Mouse (Mus musculus) lung, adult 2 months (tissue): ENCODE measurements around the gene Rfx5. TPM values are rescaled to one million over a fixed set of nuclear protein-coding genes. Genes with fewer than 3 reads are reported as not detected.
A peak's percentile ranks its signal among the peaks of the same experiment; 100 is the strongest.

Source experiments
- DNase-seq: peaks from one replicate; pipeline ENCODE4 v3.0.0; 2022
- H3K4me1 ChIP-seq: fragments of 200-500 bp; 2 replicates; pipeline ENCODE4 v1.6.1; 2011; ENCODE audit warnings: low read length; ENCODE audit not compliant: control insufficient read depth, insufficient read depth
- H3K4me3 ChIP-seq: fragments of 200-500 bp; replicated peaks from 2 replicates; pipeline ENCODE3; 2011; ENCODE audit warnings: low read depth, mild to moderate bottlenecking, control low read depth, low read length; ENCODE audit errors: extremely low read depth
- CTCF ChIP-seq: fragments of 200-500 bp; IDR thresholded peaks from 2 replicates; pipeline ENCODE4 v1.5.1; 2011; ENCODE audit warnings: mild to moderate bottlenecking, low read length, control low read depth; ENCODE audit not compliant: insufficient read depth
- POLR2A ChIP-seq: fragments of 200-500 bp; IDR thresholded peaks from 2 replicates; pipeline ENCODE4 v1.6.1; 2011; ENCODE audit warnings: low read depth, mild to moderate bottlenecking, control low read depth, low read length, borderline replicate concordance; ENCODE audit errors: extremely low read depth
- WGBS: fragments of 180-500 bp; shearing (Covaris S2); methylation state at CpG from one replicate; pipeline ENCODE4 v1.1.7; 2018; 5-methylcytosine and 5-hydroxymethylcytosine counted together
- polyA plus RNA-seq: library from polyadenylated mRNA; depleted of rRNA; stranded (reverse); fragments of >200 nt; gene quantifications from 2 replicates; pipeline ENCODE4 v1.2.3, GENCODE M21; 2012

The Rfx5 gene
- polyA plus RNA-seq, 1 experiment = 14.6 TPM

- Histone ChIP-seq H3K4me1 (no peaks in the 10 kb centered on the region), H3K4me3 (no peak overlapping the region)
- no peak for TF ChIP-seq CTCF
- no peak for TF ChIP-seq POLR2A
- WGBS = 57% methylated on average over 1 of the region's 1 CpGs
- DNase-seq = no peak
Measured at GRCm38 (mm10) chr3:94965878-94966277, 12.0 kb downstream of the Rfx5 start.

GRCm38 (mm10) chr3:94972552-94972951, 18.7 kb downstream of the Rfx5 start:
- peaks cover 8% of the 10 kb centered on the region; the same call in 1 of the 2 replicates for H3K4me1 ChIP-seq
- 85% methylated on average over 3 of the region's 3 CpGs for WGBS
- TF ChIP-seq CTCF (no peak), POLR2A (no peak)
- no peak overlapping the region for H3K4me3 ChIP-seq
- DNase-seq = no peak

GRCm38 (mm10) chr3:94973620-94974019, 19.7 kb downstream of the Rfx5 start:
- WGBS = 85% methylated on average over 5 of the region's 5 CpGs
- peaks cover 8% of the 10 kb centered on the region; the same call in 1 of the 2 replicates for H3K4me1 ChIP-seq

GRCm38 (mm10) chr3:94974026-94974527, 20.2 kb downstream of the Rfx5 start:
- WGBS = 20% methylated on average over 9 of the region's 9 CpGs
- DNase-seq = no peak

More at GRCm38 (mm10) chr3:94973620-94974019, 19.7 kb downstream of the Rfx5 start:
- no peak for TF ChIP-seq POLR2A
- no peak for TF ChIP-seq CTCF
- no peak overlapping the region for H3K4me3 ChIP-seq
- DNase-seq = no peak

GRCm38 (mm10) chr3:94974528-94975422, 20.9 kb downstream of the Rfx5 start, which contains the start of gene Pi4kb:
TSS of gene Pi4kb (plus strand) at chr3:94974731.
- 1% methylated on average over 55 of the region's 57 CpGs for WGBS
- no peak for TF ChIP-seq CTCF
- TF ChIP-seq POLR2A = peak; percentile 71; the same call in 1 of the 2 replicates
- DNase-seq = peak; percentile 89
- H3K4me3 ChIP-seq = peak within 1 kb of the TSS; percentile 90
- peaks cover 8% of the 10 kb centered on the region; the same call in 1 of the 2 replicates for H3K4me1 ChIP-seq

More at GRCm38 (mm10) chr3:94974026-94974527, 20.2 kb downstream of the Rfx5 start:
- H3K4me1 ChIP-seq = peaks cover 8% of the 10 kb centered on the region; the same call in 1 of the 2 replicates
- H3K4me3 ChIP-seq = peak overlapping the region; percentile 31
- TF ChIP-seq CTCF (no peak), POLR2A (no peak)

- DNase-seq = peak; percentile 37
- WGBS = 68% methylated on average over 11 of the region's 11 CpGs
Measured at GRCm38 (mm10) chr3:94984312-94984711, 30.4 kb downstream of the Rfx5 start.

GRCm38 (mm10) chr3:94985513-94985912, 31.6 kb downstream of the Rfx5 start:
- 86% methylated on average over 2 of the region's 2 CpGs for WGBS
- no peak overlapping the region for H3K4me3 ChIP-seq
- TF ChIP-seq CTCF (no peak), POLR2A (no peak)
- no peak for DNase-seq
- H3K4me1 ChIP-seq = peaks cover 12% of the 10 kb centered on the region

More at GRCm38 (mm10) chr3:94984312-94984711, 30.4 kb downstream of the Rfx5 start:
- TF ChIP-seq CTCF = no peak
- TF ChIP-seq POLR2A = no peak
- H3K4me3 ChIP-seq = no peak overlapping the region
- peaks cover 10% of the 10 kb centered on the region for H3K4me1 ChIP-seq

- no peak for DNase-seq
- H3K4me1 ChIP-seq = peaks cover 12% of the 10 kb centered on the region
- H3K4me3 ChIP-seq = no peak overlapping the region
- TF ChIP-seq POLR2A = no peak
- no peak for TF ChIP-seq CTCF
Measured at GRCm38 (mm10) chr3:94987578-94987977, 33.7 kb downstream of the Rfx5 start.

GRCm38 (mm10) chr3:94989159-94989761, 35.4 kb downstream of the Rfx5 start:
- DNase-seq = peak; percentile 19
- no peak for TF ChIP-seq CTCF
- TF ChIP-seq POLR2A = no peak
- H3K4me3 ChIP-seq = no peak overlapping the region
- WGBS = 35% methylated on average over 9 of the region's 9 CpGs
- H3K4me1 ChIP-seq = peaks cover 8% of the 10 kb centered on the region; the same call in 1 of the 2 replicates
